Mouse (Mus musculus) liver, postnatal 0 days (tissue): Measurements from ENCODE around the gene Wrap53.

Source experiments
- CTCF ChIP-seq: sonication (generic); IDR thresholded peaks from 2 replicates; pipeline ENCODE4 v1.5.1; 2016; ENCODE audit warnings: antibody characterized with exemption, low read depth
- EP300 ChIP-seq: IDR thresholded peaks from 2 replicates; pipeline ENCODE4 v1.6.1; 2016; ENCODE audit warnings: antibody characterized with exemption, low read depth, mild to moderate bottlenecking

DNA sequence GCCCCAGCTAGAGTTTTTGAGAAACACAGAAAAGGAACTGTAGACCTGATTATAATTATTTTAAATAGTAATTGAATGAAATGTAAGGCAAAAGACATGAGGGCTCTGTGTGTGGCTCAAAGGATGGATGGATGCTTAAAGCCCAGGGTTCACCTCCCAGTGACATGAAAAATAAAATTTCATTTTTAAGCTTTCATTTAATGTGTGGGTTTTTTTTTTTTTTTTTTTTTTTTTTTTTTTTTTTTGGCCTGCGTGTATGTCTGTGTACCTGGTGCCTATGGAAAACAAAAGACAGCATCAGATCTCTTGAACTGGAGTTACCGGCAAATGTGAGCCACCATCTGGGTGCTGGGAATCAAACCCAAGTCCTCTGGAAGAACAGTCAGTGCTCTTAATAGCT is 39.4 kb downstream of the Wrap53 start:
- TF ChIP-seq CTCF: no peak
- no peak for TF ChIP-seq EP300
